In genomic region chr2:52740596-52740995, GRCm38 (mm10) we compare ENCODE assay signal across 1 mouse cellular context.
TF ChIP-seq lines count a peak whose summit lies in the region.

No protein-coding gene starts in this region.

TF ChIP-seq in CH12.LX, 34 proteins besides CTCF, POLR2A, EP300 and RAD21 (continued from another document):
- TF ChIP-seq CHD2 (IDR thresholded peaks at IDR 0.05; ENCODE audit: low read length): no peak
- no peak for TF ChIP-seq ZNF384 (IDR thresholded peaks at IDR 0.05; ENCODE audit: low read depth, low read length)
- no peak for TF ChIP-seq IRF4 (IDR thresholded peaks at IDR 0.05; ENCODE audit: low read depth, low read length)
- no peak for TF ChIP-seq ZC3H11A (IDR thresholded peaks at IDR 0.05; ENCODE audit: low read depth, low read length)
- TF ChIP-seq HCFC1 (IDR thresholded peaks at IDR 0.05; ENCODE audit: low read depth, low read length): no peak
